Mouse (Mus musculus): ENCODE data around the gene Gm45208. TPM values are rescaled to one million over a fixed set of nuclear protein-coding genes. Genes with fewer than 3 reads are reported as not detected.
"Not testable (repeated sequence)": the region's sequence is repeated elsewhere in the genome, so short reads cannot be mapped to it uniquely, and the experiment has no call there.

Gene Gm45208
- polyA plus RNA-seq, 1 experiment from 2014 or later = 0.36 TPM

DNA sequence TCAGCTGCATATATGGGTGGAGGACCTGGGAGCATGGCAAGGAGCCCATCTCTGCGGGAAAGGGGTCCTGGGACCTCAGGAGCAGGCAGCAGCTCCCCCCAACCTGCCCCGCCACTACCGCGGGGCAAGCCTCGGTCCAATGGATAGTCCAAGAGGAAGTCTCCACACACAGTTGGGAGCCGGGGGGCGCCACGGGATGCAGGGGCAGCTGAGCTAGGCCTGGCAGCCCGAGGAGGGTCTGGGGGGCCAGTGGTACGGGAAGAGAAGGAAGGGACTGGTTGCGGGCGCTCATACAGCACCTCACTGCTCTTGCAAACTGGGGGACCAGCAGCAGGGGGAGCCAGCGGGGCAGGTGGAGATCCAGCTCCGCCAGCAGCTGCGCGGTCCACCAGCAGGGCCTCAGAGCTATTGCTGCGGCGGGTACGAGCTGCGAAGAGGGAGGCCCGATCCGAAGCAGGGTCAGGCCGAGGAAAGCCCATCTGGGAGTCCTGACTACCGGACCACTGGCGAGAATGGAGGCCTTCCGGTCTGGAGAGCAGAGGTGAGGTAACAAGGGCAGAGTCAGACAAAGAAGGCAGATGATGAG lies 11.6 kb downstream of the Gm45208 start:
- peaks cover 23% of the 10 kb centered on the region for H3K36me3 ChIP-seq
- H3K4me3 ChIP-seq = peak overlapping the region; percentile 29
- H3K4me1 ChIP-seq = peaks cover 16% of the 10 kb centered on the region
- H3K27ac ChIP-seq (replicated peaks) = 0 out of 2 replicates have a peak overlapping the region, but pooled peaks have one; percentile 17
- peaks cover 6% of the 10 kb centered on the region; the same call in 1 of the 2 replicates for H3K9me3 ChIP-seq (replicated peaks)
- DNase-seq (ENCODE audit: low spot score) = peak; percentile 66
- no peaks in the 10 kb centered on the region for H3K27me3 ChIP-seq (ENCODE audit: low read depth, poor library complexity, severe bottlenecking)
- WGBS = 31% methylated on average over 26 of the region's 26 CpGs

- Histone ChIP-seq H3K27ac (replicated peaks) (no peak overlapping the region), H3K4me1 (no peaks in the 10 kb centered on the region), H3K4me3 (no peak overlapping the region), H3K9me3 (replicated peaks) (peaks cover 6% of the 10 kb centered on the region; the same call in 1 of the 2 replicates), H3K36me3 (peaks cover 23% of the 10 kb centered on the region), H3K27me3 (ENCODE audit: low read depth, poor library complexity, severe bottlenecking) (no peaks in the 10 kb centered on the region)
- 74% methylated on average over 14 of the region's 14 CpGs for WGBS
- no peak for DNase-seq (ENCODE audit: low spot score)
These were observed 17.5 kb downstream of the Gm45208 start for GRCm38 (mm10) chrX:7739336-7740081.

- WGBS = 76% methylated on average over 10 of the region's 10 CpGs
- H3K9me3 ChIP-seq (replicated peaks) = peaks cover 6% of the 10 kb centered on the region; the same call in 1 of the 2 replicates
- no peaks in the 10 kb centered on the region for H3K4me1 ChIP-seq
- H3K36me3 ChIP-seq = peaks cover 19% of the 10 kb centered on the region; the same call in 1 of the 2 replicates
- DNase-seq (ENCODE audit: low spot score) = no peak
- no peak overlapping the region for H3K27ac ChIP-seq (replicated peaks)
- no peaks in the 10 kb centered on the region for H3K27me3 ChIP-seq (ENCODE audit: low read depth, poor library complexity, severe bottlenecking)
- no peak overlapping the region for H3K4me3 ChIP-seq
These were observed 18.2 kb downstream of the Gm45208 start for GRCm38 (mm10) chrX:7740082-7740819.

GRCm38 (mm10) chrX:7741103-7741502 lies 19.1 kb downstream of the Gm45208 start:
- H3K27me3 ChIP-seq (ENCODE audit: low read depth, poor library complexity, severe bottlenecking) = no peaks in the 10 kb centered on the region
- H3K36me3 ChIP-seq = peaks cover 15% of the 10 kb centered on the region; the same call in 1 of the 2 replicates
- no peak for DNase-seq (ENCODE audit: low spot score)
- H3K27ac ChIP-seq (replicated peaks) = no peak overlapping the region
- H3K4me3 ChIP-seq = no peak overlapping the region
- whole genome bisulfite sequencing = 73% methylated on average over 5 of the region's 5 CpGs
- H3K9me3 ChIP-seq (replicated peaks) = peaks cover 6% of the 10 kb centered on the region; the same call in 1 of the 2 replicates
- no peaks in the 10 kb centered on the region for H3K4me1 ChIP-seq

- no peak for DNase-seq (ENCODE audit: low spot score)
- peaks cover 6% of the 10 kb centered on the region; the same call in 1 of the 2 replicates for H3K9me3 ChIP-seq (replicated peaks)
- no peaks in the 10 kb centered on the region for H3K36me3 ChIP-seq
- 61% methylated on average over 5 of the region's 5 CpGs for WGBS
- H3K27me3 ChIP-seq (ENCODE audit: low read depth, poor library complexity, severe bottlenecking) = no peaks in the 10 kb centered on the region
- no peak overlapping the region for H3K4me3 ChIP-seq
- no peak overlapping the region for H3K27ac ChIP-seq (replicated peaks)
- H3K4me1 ChIP-seq = no peaks in the 10 kb centered on the region
These were observed 21.4 kb downstream of the Gm45208 start for GRCm38 (mm10) chrX:7743470-7743869.

- Histone ChIP-seq H3K27me3 (ENCODE audit: low read depth, poor library complexity, severe bottlenecking) (no peaks in the 10 kb centered on the region), H3K4me3 (no peak overlapping the region), H3K9me3 (replicated peaks) (peaks cover 3% of the 10 kb centered on the region; the same call in 1 of the 2 replicates), H3K27ac (replicated peaks) (no peak overlapping the region), H3K4me1 (peaks cover 4% of the 10 kb centered on the region; the same call in 1 of the 2 replicates), H3K36me3 (no peaks in the 10 kb centered on the region)
- no peak for DNase-seq (ENCODE audit: low spot score)
- WGBS = 61% methylated on average over 1 of the region's 1 CpGs
These were observed 22.9 kb downstream of the Gm45208 start for GRCm38 (mm10) chrX:7744940-7745339.

DNA sequence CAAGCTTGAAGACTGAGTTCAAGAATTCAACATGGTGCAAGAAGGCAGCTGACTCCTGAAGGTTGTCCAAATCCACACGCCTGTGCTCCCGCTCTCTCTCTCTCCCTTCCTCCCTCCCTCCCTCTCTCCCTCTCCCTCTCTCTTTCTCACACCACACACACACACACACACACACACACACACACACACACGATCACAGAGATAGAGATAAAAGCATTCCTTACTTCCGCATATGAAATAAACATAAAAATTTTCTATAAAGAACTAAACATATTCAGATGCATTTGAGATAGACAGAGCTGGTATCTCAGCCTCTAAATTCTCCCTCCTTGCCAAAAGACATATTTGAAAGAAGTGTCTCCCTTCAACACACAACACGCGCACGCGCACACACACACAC lies 23.4 kb downstream of the Gm45208 start:
- Histone ChIP-seq H3K4me1 (peaks cover 8% of the 10 kb centered on the region; the same call in 1 of the 2 replicates), H3K27ac (replicated peaks) (no peak overlapping the region), H3K9me3 (replicated peaks) (peaks cover under 1% of the 10 kb centered on the region; the same call in 1 of the 2 replicates), H3K36me3 (no peaks in the 10 kb centered on the region), H3K4me3 (no peak overlapping the region), H3K27me3 (ENCODE audit: low read depth, poor library complexity, severe bottlenecking) (no peaks in the 10 kb centered on the region)
- 95% methylated on average over 8 of the region's 8 CpGs for WGBS
- DNase-seq (ENCODE audit: low spot score) = no peak

DNA sequence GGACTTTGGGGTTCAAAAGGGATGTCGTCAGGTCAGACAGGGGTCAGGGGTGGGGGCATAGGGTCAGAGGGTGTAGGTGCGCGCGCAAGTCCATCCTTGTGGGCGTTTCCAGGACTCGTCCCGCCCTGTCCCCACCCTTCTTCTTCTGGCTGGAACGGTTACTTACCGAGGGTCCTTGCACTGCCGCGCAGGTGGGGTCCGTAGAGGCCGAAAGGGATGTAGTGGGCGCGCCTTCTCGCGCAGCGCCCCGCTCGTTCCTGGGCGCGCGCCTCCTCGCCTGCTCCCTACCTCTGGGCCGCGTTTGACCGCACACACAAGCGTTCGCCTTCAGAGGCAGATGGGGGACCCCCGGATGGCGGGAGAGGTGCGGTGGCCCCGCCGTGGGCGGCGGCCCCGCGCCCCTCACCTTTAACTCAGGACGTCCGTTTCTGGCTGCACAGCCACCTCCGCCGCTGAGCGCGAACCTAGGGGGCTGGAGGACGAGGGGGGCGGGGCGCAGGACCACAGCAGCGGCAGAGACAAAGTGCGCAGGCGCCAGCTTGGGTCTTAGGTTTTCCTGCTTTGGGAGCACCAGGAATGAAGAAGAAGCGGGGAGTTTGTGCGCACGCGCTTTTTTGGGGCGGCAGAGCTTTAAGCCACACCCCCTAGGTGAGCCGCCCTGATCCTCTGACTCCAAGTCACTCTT lies 28.5 kb downstream of the Gm45208 start, which contains the start of gene Ccdc120:
Gene Ccdc120, minus strand, starts transcription at position 474 of the 685 bp plus-strand sequence.
- WGBS = 21% methylated on average over 55 of the region's 56 CpGs
- H3K4me1 ChIP-seq = peaks cover 8% of the 10 kb centered on the region; the same call in 1 of the 2 replicates
- peak; percentile 77 for DNase-seq (ENCODE audit: low spot score)
- peak within 1 kb of the TSS; percentile 86 for H3K27ac ChIP-seq (replicated peaks)
- no peaks in the 10 kb centered on the region for H3K27me3 ChIP-seq (ENCODE audit: low read depth, poor library complexity, severe bottlenecking)
- 0 out of 2 replicates have a peak, but pooled peaks cover 5% of the 10 kb centered on the region for H3K9me3 ChIP-seq (replicated peaks)
- no peaks in the 10 kb centered on the region for H3K36me3 ChIP-seq
- peak within 1 kb of the TSS; percentile 73 for H3K4me3 ChIP-seq

GRCm38 (mm10) chrX:7753627-7754026 lies 31.6 kb downstream of the Gm45208 start:
- not testable (repeated sequence) for H3K27me3 ChIP-seq (ENCODE audit: low read depth, poor library complexity, severe bottlenecking); H3K4me3 ChIP-seq; H3K9me3 ChIP-seq (replicated peaks); H3K27ac ChIP-seq (replicated peaks); H3K4me1 ChIP-seq; DNase-seq (ENCODE audit: low spot score); H3K36me3 ChIP-seq
- WGBS = 11% methylated on average over 3 of the region's 3 CpGs

GRCm38 (mm10) chrX:7762137-7762920 lies 40.3 kb downstream of the Gm45208 start, which contains the start of gene Tfe3:
Gene Tfe3 (plus strand): TSS chrX:7762560.
- no peaks in the 10 kb centered on the region for H3K27me3 ChIP-seq (ENCODE audit: low read depth, poor library complexity, severe bottlenecking)
- H3K27ac ChIP-seq (replicated peaks) = peak within 1 kb of the TSS; percentile 86
- H3K36me3 ChIP-seq = peaks cover 15% of the 10 kb centered on the region
- H3K9me3 ChIP-seq (replicated peaks) = peaks cover 22% of the 10 kb centered on the region
- peak; percentile 89 for DNase-seq (ENCODE audit: low spot score)
- H3K4me3 ChIP-seq = peak within 1 kb of the TSS; percentile 75
- peaks cover 28% of the 10 kb centered on the region for H3K4me1 ChIP-seq
- 20% methylated on average over 36 of the region's 38 CpGs for WGBS

GRCm38 (mm10) chrX:7762921-7763197 lies 40.8 kb downstream of the Gm45208 start:
- peak overlapping the region; percentile 86 for H3K27ac ChIP-seq (replicated peaks)
- no peak for DNase-seq (ENCODE audit: low spot score)
- WGBS = 22% methylated on average over 21 of the region's 21 CpGs
- H3K9me3 ChIP-seq (replicated peaks) = peaks cover 22% of the 10 kb centered on the region
- peaks cover 28% of the 10 kb centered on the region for H3K4me1 ChIP-seq
- peak overlapping the region; percentile 75 for H3K4me3 ChIP-seq
- H3K27me3 ChIP-seq (ENCODE audit: low read depth, poor library complexity, severe bottlenecking) = no peaks in the 10 kb centered on the region
- peaks cover 20% of the 10 kb centered on the region for H3K36me3 ChIP-seq
